Mouse (Mus musculus): ENCODE results near the gene Inhbc. TPM values are rescaled to one million over a fixed set of nuclear protein-coding genes. Genes with fewer than 3 reads are reported as not detected.
"Not testable (repeated sequence)": the region's sequence is repeated elsewhere in the genome, so short reads cannot be mapped to it uniquely, and the experiment has no call there.

The Inhbc gene
- total RNA-seq, 2 experiments from 2014 or later, result not detected

- no peak for DNase-seq (ENCODE audit: low spot score in 2 of 2)
- intact Hi-C loops (cut with DNase I), result no loop called here
These were observed 35.0 kb downstream of the Inhbc start for GRCm38 (mm10) chr10:127335271-127335670.

DNA sequence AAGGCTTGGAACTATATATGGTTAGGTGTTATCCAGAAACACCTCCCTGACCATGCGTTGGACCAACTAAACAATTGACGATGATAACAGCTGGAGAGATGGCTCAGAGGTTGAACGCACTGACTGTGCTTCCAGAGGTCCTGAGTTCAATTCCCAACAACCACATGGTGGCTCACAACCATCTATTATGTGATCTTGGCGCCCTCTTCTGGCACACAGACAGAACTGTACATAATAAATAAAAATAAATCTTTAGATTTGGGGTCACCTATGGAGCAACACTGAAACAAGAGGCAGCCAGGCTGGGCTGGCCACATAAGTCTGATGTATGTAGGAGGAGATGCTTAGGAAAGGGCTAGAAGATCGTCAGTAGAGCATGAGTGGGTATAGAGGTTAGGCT lies 37.1 kb downstream of the Inhbc start:
- DNase-seq (ENCODE audit: low spot score in 2 of 2), result no peak
- intact Hi-C loops (cut with DNase I), result no loop called here

- DNase-seq (ENCODE audit: low spot score in 2 of 2), result no peak
These were observed 37.9 kb downstream of the Inhbc start for GRCm38 (mm10) chr10:127332211-127332874.

DNA sequence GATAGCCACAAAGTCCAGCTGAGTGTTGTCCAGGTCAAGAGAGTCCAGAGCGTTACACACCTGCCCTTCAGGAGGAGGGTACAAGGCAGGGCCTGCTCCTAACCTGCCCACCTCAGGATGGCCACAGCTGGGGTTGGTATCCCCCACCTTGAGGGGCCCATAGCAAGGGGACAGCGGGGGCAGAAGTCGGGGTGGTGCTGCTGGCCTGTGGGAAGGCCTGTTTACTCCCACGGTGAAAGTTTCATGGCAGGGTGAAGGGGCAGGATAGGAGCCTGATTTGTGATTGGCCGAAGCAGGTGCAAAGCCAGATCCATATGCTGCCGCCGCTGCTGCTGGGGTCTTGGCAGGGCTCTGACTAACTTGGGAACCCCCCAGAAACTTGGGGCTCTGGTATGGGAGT lies 40.0 kb downstream of the Inhbc start:
- intact Hi-C loops (cut with DNase I), result no loop called here
- DNase-seq (ENCODE audit: low spot score in 2 of 2), result no peak

More at GRCm38 (mm10) chr10:127332211-127332874, 37.9 kb downstream of the Inhbc start:
- intact Hi-C loops (cut with DNase I), result no loop called here

- no peak for DNase-seq (ENCODE audit: low spot score in 2 of 2)
- intact Hi-C loops (cut with DNase I), result no loop called here
These were observed 42.6 kb downstream of the Inhbc start for GRCm38 (mm10) chr10:127327461-127328145.

DNA sequence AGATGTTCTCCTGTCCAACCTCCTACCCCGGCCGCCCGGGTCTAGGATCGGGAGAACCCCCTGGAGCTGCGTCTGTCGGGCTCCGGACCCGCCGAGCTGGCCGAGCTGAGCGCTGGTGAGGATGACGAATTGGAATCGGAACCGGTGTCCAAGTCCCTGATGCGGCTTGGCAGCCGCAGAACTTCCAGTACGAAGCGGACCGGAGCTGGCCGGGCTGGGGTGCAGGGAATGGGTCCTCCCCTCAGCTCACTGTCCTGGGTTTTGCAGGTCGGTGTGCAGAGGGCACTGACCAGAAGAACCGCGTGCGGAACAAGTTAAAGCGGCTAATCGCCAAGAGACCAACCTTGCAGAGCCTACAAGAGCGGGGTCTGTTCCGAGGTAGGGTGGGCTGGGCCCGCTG lies 43.4 kb downstream of the Inhbc start:
- DNase-seq (ENCODE audit: low spot score in 2 of 2), result no peak
- intact Hi-C loops (cut with DNase I), result no loop called here

DNA sequence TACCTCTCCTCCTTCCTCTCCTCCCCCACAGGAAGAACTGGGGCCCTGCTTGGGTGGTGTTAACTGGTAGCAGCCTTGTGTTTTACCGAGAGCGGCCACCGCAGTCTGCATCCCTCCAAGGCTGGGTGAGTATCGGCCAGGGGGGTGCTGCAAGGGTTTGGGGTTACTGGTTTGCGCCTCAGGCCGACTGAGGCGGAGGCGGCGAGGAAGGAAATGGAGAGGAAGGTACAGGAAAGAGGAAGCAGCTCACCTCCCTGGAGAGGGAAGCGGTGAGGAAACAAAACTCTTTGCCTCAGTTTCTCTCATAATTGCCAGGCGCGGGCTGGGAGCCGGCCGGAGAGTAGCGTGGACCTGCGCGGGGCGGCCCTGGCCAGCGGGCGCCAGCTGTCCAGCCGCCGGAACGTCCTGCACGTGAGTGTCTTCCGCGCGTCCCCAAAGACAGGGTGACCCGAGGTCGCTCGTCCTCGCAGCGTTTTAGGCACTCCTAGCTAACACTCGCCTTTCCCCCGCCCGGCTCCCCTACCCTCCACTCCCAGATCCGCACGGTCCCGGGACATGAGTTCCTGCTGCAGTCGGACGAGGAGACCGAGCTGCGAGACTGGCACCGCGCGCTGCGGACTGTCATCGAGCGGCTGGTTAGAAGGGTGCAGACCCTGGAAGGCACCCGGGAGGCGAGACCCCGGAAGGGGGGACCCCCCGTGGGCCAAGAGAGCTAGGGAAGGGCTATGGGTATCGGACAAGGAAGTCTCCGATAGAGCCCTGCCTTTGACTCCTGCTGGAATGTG lies 44.0 kb downstream of the Inhbc start:
- intact Hi-C loops (cut with DNase I), result no loop called here
- no peak for DNase-seq (ENCODE audit: low spot score in 2 of 2)

GRCm38 (mm10) chr10:127325454-127326016 lies 44.7 kb downstream of the Inhbc start:
- no peak for DNase-seq (ENCODE audit: low spot score in 2 of 2)
- intact Hi-C loops (cut with DNase I), result no loop called here

DNA sequence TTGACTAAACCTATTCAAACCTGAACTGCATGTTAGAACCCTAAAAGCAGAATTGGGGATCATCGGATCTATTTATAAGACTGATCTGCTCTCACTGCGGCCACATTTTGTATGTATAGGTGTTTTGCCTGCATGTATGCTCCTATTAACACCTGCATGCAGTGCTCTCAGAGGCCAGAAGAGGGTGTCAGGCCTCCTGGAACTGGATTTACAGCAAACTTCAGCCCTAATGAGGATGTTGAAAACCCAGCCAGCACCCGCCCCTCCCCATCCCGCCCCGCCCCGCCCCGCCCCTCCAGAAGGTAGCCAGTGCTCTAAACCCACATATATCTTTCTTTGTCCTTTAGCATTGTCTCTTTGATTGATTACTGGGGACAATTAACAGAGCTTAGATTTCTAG lies 45.7 kb downstream of the Inhbc start:
- no peak for DNase-seq (ENCODE audit: low spot score in 2 of 2)
- intact Hi-C loops (cut with DNase I), result no loop called here

DNA sequence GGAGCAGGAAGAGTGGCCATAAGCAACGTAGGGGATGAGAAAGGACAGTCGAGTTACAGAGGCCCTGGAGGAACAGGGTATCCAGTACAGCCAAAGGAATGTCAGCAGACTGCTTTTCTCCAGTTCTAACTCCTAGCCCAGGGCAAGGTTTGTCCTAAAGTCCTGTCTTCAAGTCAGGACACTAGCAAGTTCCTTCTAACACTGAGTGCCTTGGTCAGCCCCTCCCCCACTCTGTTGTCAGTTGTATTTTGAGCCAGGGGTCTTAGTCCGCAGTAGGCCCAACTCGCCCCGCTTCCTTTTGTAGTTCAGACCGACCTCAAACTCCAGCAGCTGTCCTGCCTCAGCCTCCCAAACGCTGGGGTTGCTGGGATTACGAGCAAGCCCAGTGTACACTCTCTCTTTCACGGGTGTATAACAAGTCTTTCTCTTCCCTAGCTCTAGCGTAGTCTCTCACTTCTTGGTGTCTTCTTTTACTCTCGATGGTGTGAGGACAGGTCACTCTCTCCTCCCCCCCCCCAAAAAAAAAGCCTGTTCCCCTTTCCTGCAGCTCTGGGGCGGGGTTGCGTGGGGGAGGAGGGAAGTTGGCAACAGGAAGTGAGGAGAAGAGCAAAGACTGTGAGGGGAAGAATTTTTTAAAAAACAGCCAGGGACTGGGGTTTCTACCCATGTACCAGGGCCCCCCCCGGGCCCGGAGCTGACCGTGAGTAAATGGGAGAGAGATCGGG lies 46.9 kb downstream of the Inhbc start:
- intact Hi-C loops (cut with DNase I), result no loop called here
- DNase-seq (ENCODE audit: low spot score in 2 of 2), result no peak

GRCm38 (mm10) chr10:127322669-127323068 lies 47.6 kb downstream of the Inhbc start:
- no peak for DNase-seq (ENCODE audit: low spot score in 2 of 2)
- intact Hi-C loops (cut with DNase I), result no loop called here

DNA sequence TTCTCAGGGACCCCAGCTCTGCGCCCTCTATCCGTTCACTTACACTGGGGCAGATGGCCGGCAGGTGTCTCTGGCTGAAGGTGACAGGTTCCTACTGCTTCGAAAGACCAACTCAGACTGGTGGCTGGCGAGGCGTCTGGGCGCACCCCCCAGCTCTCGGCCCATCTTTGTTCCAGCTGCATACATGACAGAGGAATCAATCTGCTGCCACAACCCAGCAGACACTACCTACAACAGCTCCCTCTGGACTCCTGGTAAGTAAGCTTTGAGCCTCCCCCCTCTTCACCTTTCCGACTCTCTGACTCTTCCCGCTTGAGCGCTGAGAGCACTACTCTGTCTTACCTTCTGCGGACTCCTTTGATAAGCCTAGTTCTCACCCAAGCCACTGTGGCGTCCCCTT lies 48.1 kb downstream of the Inhbc start:
- intact Hi-C loops (cut with DNase I), result no loop called here
- DNase-seq (ENCODE audit: low spot score in 2 of 2), result no peak

DNA sequence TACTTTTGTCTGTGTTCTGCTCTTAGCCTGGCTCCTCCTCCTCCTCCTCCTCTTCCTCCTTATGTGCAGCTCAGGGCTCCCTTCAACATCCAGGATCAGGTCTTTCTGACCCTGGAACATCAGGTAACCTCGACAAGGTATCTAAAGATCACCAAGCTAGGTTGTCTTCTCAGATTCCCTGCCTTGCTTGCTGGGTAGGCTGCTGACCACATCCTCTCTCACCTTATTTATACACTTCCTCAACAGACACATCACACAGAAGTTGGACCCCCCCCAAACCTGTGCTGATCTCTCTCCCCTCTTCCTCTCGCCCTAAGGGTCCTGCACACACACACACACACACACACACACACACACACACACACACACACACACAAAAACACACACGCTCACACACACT lies 48.6 kb downstream of the Inhbc start, which contains the start of gene Arhgap9:
Gene Arhgap9 (plus strand): TSS at position 344 of the 400 bp plus-strand sequence.
- intact Hi-C loops (cut with DNase I), result no loop called here
- DNase-seq (ENCODE audit: low spot score in 2 of 2), result no peak

GRCm38 (mm10) chr10:127319969-127320368 lies 50.3 kb downstream of the Inhbc start:
- intact Hi-C loops (cut with DNase I), result no loop called here
- DNase-seq (ENCODE audit: low spot score in 2 of 2), result no peak

DNA sequence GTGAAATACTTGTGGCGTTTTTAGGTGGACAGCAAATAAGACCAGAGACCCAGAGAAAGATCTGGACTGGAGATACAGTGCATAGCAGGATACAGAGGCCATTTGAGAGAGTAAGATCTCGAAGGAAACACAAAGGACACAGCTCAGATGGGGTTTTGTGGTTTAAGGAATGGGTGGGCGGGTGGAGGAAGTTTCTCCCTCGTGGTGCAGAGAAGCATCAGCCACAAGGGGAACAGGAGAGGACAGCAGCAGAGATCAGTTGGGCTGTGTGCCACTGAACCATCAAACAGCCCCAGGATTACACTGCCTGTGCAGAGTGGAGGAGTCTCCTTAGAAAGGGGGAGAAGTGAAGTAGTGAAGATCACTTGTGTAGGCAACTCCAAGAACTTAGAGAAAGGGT lies 52.2 kb downstream of the Inhbc start:
- intact Hi-C loops (cut with DNase I), result no loop called here

GRCm38 (mm10) chr10:127317277-127317676 lies 53.0 kb downstream of the Inhbc start:
- no peak for DNase-seq (ENCODE audit: low spot score in 2 of 2)
- intact Hi-C loops (cut with DNase I), result no loop called here

More for the DNA sequence above, 52.2 kb downstream of the Inhbc start:
- DNase-seq (ENCODE audit: low spot score in 2 of 2), result no peak

- DNase-seq (ENCODE audit: low spot score in 2 of 2); intact Hi-C loops (cut with DNase I): not testable (repeated sequence)
These were observed 55.3 kb downstream of the Inhbc start for GRCm38 (mm10) chr10:127314950-127315349.

DNA sequence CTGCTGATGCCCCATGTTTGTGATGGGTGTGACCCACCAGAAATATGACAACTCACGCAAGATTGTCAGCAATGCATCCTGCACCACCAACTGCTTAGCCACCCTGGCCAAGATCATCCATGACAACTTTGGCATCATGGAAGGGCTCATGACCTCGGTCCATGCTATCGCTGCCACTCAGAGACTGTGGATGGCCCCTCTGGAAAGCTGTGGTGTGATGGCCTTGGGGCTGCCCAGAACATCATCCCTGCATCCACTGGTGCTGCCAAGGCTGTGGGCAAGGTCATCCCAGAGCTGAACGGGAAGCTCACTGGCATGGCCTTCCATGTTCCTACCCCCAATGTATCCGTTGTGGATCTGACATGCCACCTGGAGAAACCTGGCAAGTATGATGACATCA lies 56.7 kb downstream of the Inhbc start:
- DNase-seq (ENCODE audit: low spot score in 2 of 2); intact Hi-C loops (cut with DNase I): not testable (repeated sequence)

DNA sequence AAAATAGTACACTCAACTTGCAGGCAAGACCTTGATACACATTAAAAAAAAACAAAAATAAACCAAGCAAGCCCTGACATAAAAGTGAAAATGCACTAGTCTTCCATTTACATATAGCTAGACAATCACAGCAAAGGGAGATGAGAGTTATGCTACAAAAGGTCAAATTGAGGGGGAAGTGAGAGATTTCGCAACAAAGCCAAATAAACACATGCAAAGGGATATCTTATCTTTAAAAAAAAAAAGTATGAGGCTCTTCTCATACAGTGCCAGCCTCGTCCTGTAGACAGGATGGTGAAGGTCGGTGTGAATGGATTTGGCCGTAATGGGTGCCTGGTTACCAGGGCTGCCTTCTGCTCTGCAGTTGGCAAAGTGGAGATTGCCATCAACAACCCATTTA lies 57.4 kb downstream of the Inhbc start:
- DNase-seq (ENCODE audit: low spot score in 2 of 2), result no peak
- intact Hi-C loops (cut with DNase I), result no loop called here

GRCm38 (mm10) chr10:127312356-127312676 lies 57.9 kb downstream of the Inhbc start:
- DNase-seq (ENCODE audit: low spot score in 2 of 2), result peak; percentile 55 to 78
- intact Hi-C loops (cut with DNase I), result no loop called here

Measured in left cerebral cortex, postnatal 36 days (tissue).